Mouse (Mus musculus) liver, postnatal 0 days (tissue): ENCODE data around the gene Tox2.

Source experiments
- CTCF ChIP-seq: sonication (generic); IDR thresholded peaks from 2 replicates; pipeline ENCODE4 v1.5.1; 2016; ENCODE audit warnings: antibody characterized with exemption, low read depth
- EP300 ChIP-seq: IDR thresholded peaks from 2 replicates; pipeline ENCODE4 v1.6.1; 2016; ENCODE audit warnings: antibody characterized with exemption, low read depth, mild to moderate bottlenecking

GRCm38 (mm10) chr2:163205737-163206490 is 3.0 kb downstream of the Tox2 start:
- TF ChIP-seq CTCF (no peak), EP300 (no peak)
